Mouse (Mus musculus) hindbrain, embryonic 14.5 days (tissue): ENCODE data around the gene Chn2. TPM values are rescaled to one million over a fixed set of nuclear protein-coding genes. Genes with fewer than 3 reads are reported as not detected.

Experiments used
- ATAC-seq: fragments of 200-750 bp; cut with Nextera tagmentation; 2 replicates; pipeline ENCODE4 v1.8.0; 2017; ENCODE audit warnings: moderate number of reproducible peaks, mild to moderate bottlenecking, moderate TSS enrichment, moderate library complexity; ENCODE audit not compliant: low FRiP score
- DNase-seq: peaks from one replicate; pipeline ENCODE4 v3.0.0-alpha.2; 2015; ENCODE audit warnings: low spot score
- H3K27ac ChIP-seq: fragments of 300-500 bp; sonication (generic); 2 replicates; pipeline ENCODE4 v1.5.1; 2014; ENCODE audit warnings: mild to moderate bottlenecking, moderate library complexity
- H3K27me3 ChIP-seq: fragments of 300-500 bp; sonication (generic); 2 replicates; pipeline ENCODE4 v1.6.1; 2014; ENCODE audit warnings: mild to moderate bottlenecking, low read length, mixed read lengths; ENCODE audit not compliant: control insufficient read depth, insufficient read depth
- H3K36me3 ChIP-seq: fragments of 300-500 bp; sonication (generic); replicated peaks from 2 replicates; pipeline ENCODE4 v1.6.1; 2014; ENCODE audit not compliant: control insufficient read depth, insufficient read depth
- H3K4me1 ChIP-seq: fragments of 300-500 bp; sonication (generic); replicated peaks from 2 replicates; pipeline ENCODE4 v1.6.1; 2014; ENCODE audit warnings: antibody characterized with exemption, low read length, mixed read lengths; ENCODE audit not compliant: control insufficient read depth, insufficient read depth
- H3K4me2 ChIP-seq: fragments of 300-500 bp; sonication (generic); replicated peaks from 2 replicates; pipeline ENCODE4 v1.6.1; 2014; ENCODE audit warnings: mild to moderate bottlenecking, moderate library complexity
- H3K4me3 ChIP-seq: fragments of 300-500 bp; sonication (generic); replicated peaks from 2 replicates; pipeline ENCODE4 v1.5.1; 2014; ENCODE audit warnings: mild to moderate bottlenecking, low read length
- H3K9ac ChIP-seq: fragments of 300-500 bp; sonication (generic); 2 replicates; pipeline ENCODE4 v1.6.1; 2014
- H3K9me3 ChIP-seq: fragments of 300-500 bp; sonication (generic); 2 replicates; pipeline ENCODE4 v1.6.1; 2016; ENCODE audit warnings: low read length; ENCODE audit not compliant: control insufficient read depth
- WGBS: fragments of 180-500 bp; shearing (Covaris S2); extraction: QIAGEN DNeasy Blood & Tissue Kit; methylation state at CpG from one replicate; pipeline ENCODE4 v1.1.7; 2014; 5-methylcytosine and 5-hydroxymethylcytosine counted together
- polyA plus RNA-seq: library from polyadenylated mRNA; unstranded; fragments of >200 nt; fragmentation: Nextera tagmentation; extraction: Ambion mirVana; gene quantifications from 2 replicates; pipeline ENCODE4 v1.2.1, GENCODE M21; 2014

Chn2 gene
- polyA plus RNA-seq = 28.3 and 43.9 TPM in 2 replicates

GRCm38 (mm10) chr6:54039357-54039804, at the start of gene Chn2:
Gene Chn2, plus strand, starts transcription at chr6:54039554.
- peak within 1 kb of the TSS; percentile 96 for H3K9ac ChIP-seq

GRCm38 (mm10) chr6:53992386-53992785, 47.0 kb upstream of the Chn2 start:
- H3K9ac ChIP-seq = no peak overlapping the region
- H3K27ac ChIP-seq = no peak overlapping the region
- H3K4me1 ChIP-seq = no peaks in the 10 kb centered on the region
- DNase-seq = no peak
- 63% methylated on average over 3 of the region's 3 CpGs for WGBS
- peaks cover 10% of the 10 kb centered on the region; the same call in 1 of the 2 replicates for H3K9me3 ChIP-seq
- no peak for ATAC-seq
- no peaks in the 10 kb centered on the region for H3K27me3 ChIP-seq
- no peak overlapping the region for H3K4me3 ChIP-seq
- no peaks in the 10 kb centered on the region for H3K36me3 ChIP-seq
- no peak overlapping the region for H3K4me2 ChIP-seq

More at GRCm38 (mm10) chr6:54039357-54039804, at the start of gene Chn2:
- Histone ChIP-seq H3K36me3 (no peaks in the 10 kb centered on the region), H3K4me1 (peaks cover 32% of the 10 kb centered on the region), H3K9me3 (no peaks in the 10 kb centered on the region), H3K27ac (peak within 1 kb of the TSS; percentile 99), H3K4me2 (peak within 1 kb of the TSS; percentile 81), H3K27me3 (0 out of 2 replicates have a peak, but pooled peaks cover 3% of the 10 kb centered on the region), H3K4me3 (peak within 1 kb of the TSS; percentile 62)
- 0% methylated on average over 38 of the region's 43 CpGs for WGBS
- peak; percentile 71 for DNase-seq
- peak; percentile 83 for ATAC-seq

GRCm38 (mm10) chr6:53995519-53995918, 43.8 kb upstream of the Chn2 start:
- Histone ChIP-seq H3K27me3 (no peaks in the 10 kb centered on the region), H3K36me3 (no peaks in the 10 kb centered on the region), H3K4me3 (no peak overlapping the region), H3K27ac (no peak overlapping the region), H3K9me3 (peaks cover 10% of the 10 kb centered on the region; the same call in 1 of the 2 replicates), H3K9ac (no peak overlapping the region), H3K4me1 (no peaks in the 10 kb centered on the region), H3K4me2 (no peak overlapping the region)
- no peak for ATAC-seq
- DNase-seq = no peak
- WGBS = 55% methylated on average over 4 of the region's 4 CpGs

GRCm38 (mm10) chr6:53996226-53996955, 43.0 kb upstream of the Chn2 start:
- DNase-seq = no peak
- Histone ChIP-seq H3K9ac (no peak overlapping the region), H3K27me3 (no peaks in the 10 kb centered on the region), H3K36me3 (no peaks in the 10 kb centered on the region), H3K4me3 (no peak overlapping the region), H3K4me1 (no peaks in the 10 kb centered on the region), H3K4me2 (no peak overlapping the region), H3K9me3 (peaks cover 10% of the 10 kb centered on the region; the same call in 1 of the 2 replicates), H3K27ac (no peak overlapping the region)
- 95% methylated on average over 3 of the region's 3 CpGs for WGBS
- no peak for ATAC-seq

- no peak overlapping the region for H3K27ac ChIP-seq
- peaks cover 1% of the 10 kb centered on the region; the same call in 1 of the 2 replicates for H3K4me1 ChIP-seq
- H3K27me3 ChIP-seq = no peaks in the 10 kb centered on the region
- no peaks in the 10 kb centered on the region for H3K36me3 ChIP-seq
- H3K9ac ChIP-seq = no peak overlapping the region
- WGBS = 78% methylated on average over 4 of the region's 4 CpGs
- H3K9me3 ChIP-seq = no peaks in the 10 kb centered on the region
- H3K4me3 ChIP-seq = no peak overlapping the region
- no peak for DNase-seq
- H3K4me2 ChIP-seq = no peak overlapping the region
- ATAC-seq = no peak
These were observed 34.1 kb upstream of the Chn2 start for GRCm38 (mm10) chr6:54005302-54005701.

GRCm38 (mm10) chr6:54008448-54009120, 30.8 kb upstream of the Chn2 start:
- no peak for DNase-seq
- Histone ChIP-seq H3K27ac (no peak overlapping the region; the same call in 1 of the 2 replicates), H3K36me3 (no peaks in the 10 kb centered on the region), H3K4me1 (peaks cover 5% of the 10 kb centered on the region; the same call in 1 of the 2 replicates), H3K9ac (no peak overlapping the region), H3K27me3 (no peaks in the 10 kb centered on the region), H3K4me2 (peak overlapping the region; percentile 33), H3K9me3 (no peaks in the 10 kb centered on the region), H3K4me3 (no peak overlapping the region)
- no peak for ATAC-seq
- WGBS = 32% methylated on average over 16 of the region's 16 CpGs

DNA sequence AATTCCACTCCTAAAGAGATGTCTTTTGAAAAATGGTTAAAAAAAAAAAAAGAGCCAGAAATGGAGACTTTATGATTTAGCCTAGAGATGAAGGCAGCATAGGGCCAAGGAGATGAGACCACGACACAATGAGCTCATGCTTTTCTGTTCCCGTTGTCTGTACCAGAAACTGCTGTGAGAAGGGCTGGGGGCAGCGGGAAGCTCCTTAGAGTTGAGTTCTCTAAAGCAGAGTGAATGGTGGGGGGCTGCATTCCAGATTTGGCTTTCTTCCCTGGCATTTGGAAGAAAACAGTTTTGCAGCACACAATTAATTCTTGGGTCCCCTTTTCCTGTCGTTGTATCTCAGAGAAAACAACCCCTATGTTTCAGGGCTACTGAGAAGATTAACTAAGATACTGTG, 30.1 kb upstream of the Chn2 start:
- H3K36me3 ChIP-seq = no peaks in the 10 kb centered on the region
- H3K4me2 ChIP-seq = no peak overlapping the region
- H3K9me3 ChIP-seq = no peaks in the 10 kb centered on the region
- no peaks in the 10 kb centered on the region for H3K27me3 ChIP-seq
- no peak overlapping the region for H3K4me3 ChIP-seq
- DNase-seq = no peak
- no peak for ATAC-seq
- no peak overlapping the region for H3K27ac ChIP-seq
- H3K4me1 ChIP-seq = peaks cover 5% of the 10 kb centered on the region; the same call in 1 of the 2 replicates
- H3K9ac ChIP-seq = no peak overlapping the region
- WGBS = 25% methylated on average over 4 of the region's 4 CpGs

DNA sequence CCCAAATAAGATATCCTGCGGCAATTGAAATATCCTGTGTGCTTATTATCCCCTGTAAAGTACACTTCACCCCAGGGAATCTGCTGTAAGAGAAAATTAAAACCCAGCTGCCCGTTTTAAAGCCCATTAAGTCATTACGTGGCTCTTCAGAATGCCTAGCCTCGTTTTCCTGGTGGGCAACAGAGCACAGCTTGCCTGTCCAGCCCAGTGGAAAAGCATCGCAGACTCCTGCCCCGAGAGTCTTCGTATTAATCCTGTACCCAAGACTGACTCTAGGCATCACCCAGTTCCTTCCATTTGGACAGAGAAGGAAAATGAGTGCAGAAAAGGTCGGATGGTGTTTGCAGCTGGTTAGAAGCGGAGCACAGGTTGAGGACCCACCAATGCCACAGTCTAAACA, 29.0 kb upstream of the Chn2 start:
- Histone ChIP-seq H3K36me3 (no peaks in the 10 kb centered on the region), H3K9ac (no peak overlapping the region), H3K4me1 (peaks cover 5% of the 10 kb centered on the region; the same call in 1 of the 2 replicates), H3K9me3 (no peaks in the 10 kb centered on the region), H3K27ac (no peak overlapping the region), H3K27me3 (no peaks in the 10 kb centered on the region), H3K4me3 (no peak overlapping the region), H3K4me2 (no peak overlapping the region)
- DNase-seq (no peak), ATAC-seq (no peak)
- 52% methylated on average over 9 of the region's 9 CpGs for WGBS

DNA sequence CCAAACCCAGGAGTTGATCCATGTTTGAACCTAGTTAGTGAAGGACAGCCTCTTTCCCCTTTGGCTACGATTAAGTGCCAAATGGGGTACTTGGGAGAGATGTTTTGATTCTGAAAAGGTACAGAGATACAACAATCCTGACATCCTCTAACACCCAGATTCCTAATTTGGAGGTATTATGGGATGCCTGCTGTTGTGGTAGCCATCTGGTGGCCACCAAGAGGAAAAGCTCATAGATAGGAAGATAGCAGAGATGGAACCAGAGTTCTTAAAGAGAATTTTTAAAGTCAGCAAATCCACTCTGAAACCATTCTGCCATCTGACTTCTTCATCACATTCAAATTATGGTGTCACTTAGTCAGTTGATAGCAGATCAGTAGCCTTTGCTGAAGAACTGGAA, 27.2 kb upstream of the Chn2 start:
- no peak overlapping the region for H3K4me3 ChIP-seq
- no peaks in the 10 kb centered on the region for H3K36me3 ChIP-seq
- peaks cover 5% of the 10 kb centered on the region; the same call in 1 of the 2 replicates for H3K4me1 ChIP-seq
- WGBS = 97% methylated on average over 1 of the region's 1 CpGs
- H3K27me3 ChIP-seq = no peaks in the 10 kb centered on the region
- ATAC-seq (no peak), DNase-seq (no peak)
- H3K9me3 ChIP-seq = no peaks in the 10 kb centered on the region
- H3K9ac ChIP-seq = no peak overlapping the region
- no peak overlapping the region for H3K27ac ChIP-seq
- H3K4me2 ChIP-seq = no peak overlapping the region
